Mouse (Mus musculus) intestine, embryonic 15.5 days (tissue): ENCODE measurements at regions not wholly inside any gene's neighbourhood (a gene's known extent, or its start where the extent isn't known, plus 50 kb on each side); places are given as distances from the start of the nearest gene placed in this dataset.

Experiments
- ATAC-seq: fragments of 200-750 bp; cut with Nextera tagmentation; 2 replicates; pipeline ENCODE4 v1.8.0; 2017; ENCODE audit warnings: moderate TSS enrichment, moderate library complexity
- H3K27ac ChIP-seq: fragments of 300-500 bp; sonication (generic); 2 replicates; pipeline ENCODE4 v1.5.1; 2015; ENCODE audit warnings: mild to moderate bottlenecking, inconsistent platforms
- H3K27me3 ChIP-seq: fragments of 300-500 bp; sonication (generic); replicated peaks from 2 replicates; pipeline ENCODE4 v1.6.1; 2015; ENCODE audit warnings: inconsistent platforms
- H3K36me3 ChIP-seq: fragments of 300-500 bp; sonication (generic); 2 replicates; pipeline ENCODE4 v1.6.1; 2015; ENCODE audit warnings: inconsistent platforms
- H3K4me1 ChIP-seq: fragments of 300-500 bp; sonication (generic); replicated peaks from 2 replicates; pipeline ENCODE4 v1.6.1; 2015; ENCODE audit warnings: inconsistent platforms
- H3K4me2 ChIP-seq: fragments of 300-500 bp; sonication (generic); replicated peaks from 2 replicates; pipeline ENCODE4 v1.6.1; 2015; ENCODE audit warnings: mild to moderate bottlenecking, inconsistent platforms
- H3K4me3 ChIP-seq: fragments of 300-500 bp; sonication (generic); replicated peaks from 2 replicates; pipeline ENCODE4 v1.5.1; 2015; ENCODE audit warnings: inconsistent platforms
- H3K9ac ChIP-seq: fragments of 300-500 bp; sonication (generic); 2 replicates; pipeline ENCODE4 v1.6.1; 2015; ENCODE audit warnings: inconsistent platforms
- H3K9me3 ChIP-seq: fragments of 300-500 bp; sonication (generic); 2 replicates; pipeline ENCODE4 v1.6.1; 2016; ENCODE audit warnings: inconsistent platforms
- WGBS: fragments of 180-500 bp; shearing (Covaris S2); methylation state at CpG from one replicate; pipeline ENCODE4 v1.1.7; 2015; 5-methylcytosine and 5-hydroxymethylcytosine counted together

GRCm38 (mm10) chr11:114212136-114212535, 145.3 kb upstream of the Sdk2 start:
- 56% methylated on average over 2 of the region's 2 CpGs for WGBS
- no peaks in the 10 kb centered on the region for H3K9me3 ChIP-seq
- H3K27me3 ChIP-seq, result no peaks in the 10 kb centered on the region
- H3K36me3 ChIP-seq, result no peaks in the 10 kb centered on the region
- ATAC-seq, result no peak
- no peak overlapping the region for H3K9ac ChIP-seq
- no peak overlapping the region for H3K4me2 ChIP-seq
- H3K27ac ChIP-seq, result no peak overlapping the region
- no peak overlapping the region for H3K4me3 ChIP-seq
- peaks cover 9% of the 10 kb centered on the region for H3K4me1 ChIP-seq

DNA sequence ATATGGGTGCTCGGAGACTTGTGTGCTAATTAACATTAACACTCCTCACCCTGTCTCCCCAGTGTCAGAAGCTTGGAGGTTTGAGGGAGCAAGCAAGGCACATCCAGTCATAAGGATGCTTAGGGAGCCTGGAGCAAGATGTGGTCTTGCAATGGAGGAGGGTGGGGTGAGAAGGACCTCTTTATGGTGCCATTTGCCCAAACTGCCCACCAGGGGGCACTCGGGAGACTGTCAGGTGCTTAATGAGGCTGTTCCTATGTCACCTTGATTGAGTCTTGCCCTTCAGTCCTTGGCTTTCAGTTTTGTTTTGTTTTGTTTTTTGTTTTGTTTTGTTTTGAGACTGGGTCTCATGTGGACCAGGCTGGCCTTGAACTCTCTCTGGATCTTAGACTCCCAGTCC, 138.3 kb upstream of the Sdk2 start:
- Histone ChIP-seq H3K27ac (no peak overlapping the region), H3K9ac (no peak overlapping the region), H3K4me1 (peaks cover 7% of the 10 kb centered on the region; the same call in 1 of the 2 replicates), H3K27me3 (no peaks in the 10 kb centered on the region), H3K4me2 (no peak overlapping the region), H3K9me3 (no peaks in the 10 kb centered on the region), H3K4me3 (no peak overlapping the region), H3K36me3 (no peaks in the 10 kb centered on the region)
- no peak for ATAC-seq
- WGBS, result 41% methylated on average over 2 of the region's 2 CpGs

- Histone ChIP-seq H3K4me1 (peaks cover 19% of the 10 kb centered on the region), H3K4me2 (no peak overlapping the region), H3K36me3 (no peaks in the 10 kb centered on the region), H3K27ac (no peak overlapping the region), H3K9ac (no peak overlapping the region), H3K27me3 (no peaks in the 10 kb centered on the region), H3K4me3 (no peak overlapping the region), H3K9me3 (no peaks in the 10 kb centered on the region)
- 48% methylated on average over 9 of the region's 9 CpGs for WGBS
- ATAC-seq, result no peak
Observed at GRCm38 (mm10) chr11:114203416-114203815, 136.6 kb upstream of the Sdk2 start.

DNA sequence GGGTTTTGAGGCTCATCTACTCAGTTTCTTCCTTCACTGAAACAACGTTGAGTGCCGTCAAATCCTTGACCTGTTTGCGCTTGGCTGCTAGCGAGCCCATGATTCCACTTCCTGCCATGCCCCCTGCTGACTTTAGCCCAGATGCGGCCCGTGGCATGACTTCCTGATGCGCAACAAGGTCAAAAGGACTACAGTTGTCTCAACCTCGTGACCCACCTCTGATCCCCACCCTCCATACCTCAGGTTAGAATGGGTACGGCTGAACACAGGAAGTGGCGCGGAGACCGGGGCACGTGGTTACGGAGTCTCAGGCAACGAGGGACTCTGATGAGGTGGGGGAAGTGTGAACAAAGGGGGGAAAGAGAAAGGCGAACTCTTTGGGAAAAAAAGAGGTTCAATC, 135.6 kb upstream of the Sdk2 start:
- ATAC-seq, result no peak
- whole genome bisulfite sequencing, result 86% methylated on average over 16 of the region's 16 CpGs
- H3K4me3 ChIP-seq, result no peak overlapping the region

DNA sequence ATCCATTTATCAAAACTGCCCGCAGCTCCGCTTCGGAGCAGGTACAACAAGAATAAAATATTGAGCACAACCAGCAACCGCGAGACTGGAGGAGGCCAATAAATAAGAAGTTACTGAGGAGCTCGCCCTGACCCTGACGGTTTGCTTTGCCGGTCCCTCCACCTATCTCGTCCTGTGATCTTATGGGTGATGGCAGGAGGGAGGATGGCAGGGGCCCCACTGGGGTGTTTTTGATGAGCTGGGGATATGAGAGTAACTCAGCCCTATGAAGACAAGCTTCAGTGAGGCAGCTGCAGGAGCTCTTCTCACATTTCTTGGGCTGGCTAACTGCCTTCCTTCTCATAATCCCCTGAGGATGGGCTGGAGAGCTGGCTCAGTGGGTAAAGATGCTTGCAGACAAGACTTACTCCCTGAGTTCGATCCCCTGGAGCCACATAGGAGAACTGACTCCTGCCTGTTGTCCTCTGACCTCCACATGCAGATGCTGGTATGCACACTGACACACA, 132.3 kb upstream of the Sdk2 start:
- H3K9ac ChIP-seq, result no peak overlapping the region
- no peak overlapping the region for H3K4me3 ChIP-seq
- H3K9me3 ChIP-seq, result no peaks in the 10 kb centered on the region
- H3K27me3 ChIP-seq, result no peaks in the 10 kb centered on the region
- peaks cover 19% of the 10 kb centered on the region for H3K4me1 ChIP-seq
- peak overlapping the region; percentile 90 for H3K27ac ChIP-seq
- no peak for ATAC-seq
- 38% methylated on average over 10 of the region's 10 CpGs for WGBS
- H3K36me3 ChIP-seq, result no peaks in the 10 kb centered on the region
- H3K4me2 ChIP-seq, result peak overlapping the region; percentile 51

More for the DNA sequence above, 135.6 kb upstream of the Sdk2 start:
- H3K4me2 ChIP-seq, result no peak overlapping the region
- H3K9ac ChIP-seq, result no peak overlapping the region
- H3K9me3 ChIP-seq, result no peaks in the 10 kb centered on the region
- H3K27me3 ChIP-seq, result no peaks in the 10 kb centered on the region
- H3K36me3 ChIP-seq, result no peaks in the 10 kb centered on the region
- H3K27ac ChIP-seq, result no peak overlapping the region
- peaks cover 19% of the 10 kb centered on the region for H3K4me1 ChIP-seq

DNA sequence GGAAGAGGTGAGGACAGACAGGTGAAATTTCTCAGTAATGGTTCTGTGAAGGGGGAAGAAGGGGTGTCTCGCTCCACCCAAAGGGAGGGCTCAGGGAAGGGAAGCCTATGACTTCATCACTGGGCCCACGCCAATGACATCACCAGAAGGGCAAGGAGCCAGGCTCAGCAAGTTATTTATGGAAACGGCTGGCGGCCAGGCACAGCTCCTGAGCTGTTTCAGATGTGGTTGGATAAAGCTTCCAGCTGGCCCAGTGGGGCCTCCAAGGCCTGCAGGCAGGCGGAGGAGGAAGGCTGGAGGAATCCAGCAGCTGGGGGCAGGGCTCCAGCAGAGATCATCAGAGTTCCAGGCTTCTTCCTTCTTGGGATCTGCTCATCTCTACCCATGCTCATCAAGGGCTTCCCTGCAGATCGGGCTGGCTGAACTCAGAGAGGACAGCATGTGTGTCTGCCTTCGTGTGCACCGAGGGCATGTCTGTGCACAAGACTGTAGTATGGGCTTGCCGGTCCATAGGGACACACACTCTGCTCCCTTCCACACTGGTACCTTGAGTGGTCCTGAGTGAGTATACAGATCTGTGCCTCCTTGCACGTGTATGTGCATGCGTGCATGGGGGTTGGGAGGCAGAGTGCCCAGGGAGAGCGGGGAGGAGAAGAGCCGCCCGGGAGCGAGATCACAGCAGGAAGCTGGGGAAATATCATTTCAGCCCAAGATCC, 131.6 kb upstream of the Sdk2 start:
- Histone ChIP-seq H3K36me3 (no peaks in the 10 kb centered on the region), H3K4me1 (peaks cover 15% of the 10 kb centered on the region), H3K4me3 (0 out of 2 replicates have a peak overlapping the region, but pooled peaks have one; percentile 10), H3K27me3 (no peaks in the 10 kb centered on the region), H3K4me2 (peak overlapping the region; percentile 51), H3K9ac (no peak overlapping the region), H3K27ac (peak overlapping the region; percentile 90), H3K9me3 (no peaks in the 10 kb centered on the region)
- peak; percentile 98 for ATAC-seq
- 25% methylated on average over 15 of the region's 15 CpGs for whole genome bisulfite sequencing

GRCm38 (mm10) chr11:114195291-114195690, 128.4 kb upstream of the Sdk2 start:
- no peaks in the 10 kb centered on the region for H3K36me3 ChIP-seq
- 95% methylated on average over 2 of the region's 2 CpGs for WGBS
- H3K4me1 ChIP-seq, result peaks cover 12% of the 10 kb centered on the region
- no peak overlapping the region for H3K4me3 ChIP-seq
- H3K4me2 ChIP-seq, result no peak overlapping the region
- no peak overlapping the region for H3K27ac ChIP-seq
- H3K9ac ChIP-seq, result no peak overlapping the region
- ATAC-seq, result no peak
- H3K27me3 ChIP-seq, result no peaks in the 10 kb centered on the region
- no peaks in the 10 kb centered on the region for H3K9me3 ChIP-seq

- no peaks in the 10 kb centered on the region for H3K9me3 ChIP-seq
- ATAC-seq, result no peak
- 59% methylated on average over 16 of the region's 16 CpGs for WGBS
- H3K36me3 ChIP-seq, result no peaks in the 10 kb centered on the region
- no peak overlapping the region for H3K27ac ChIP-seq
- H3K4me2 ChIP-seq, result no peak overlapping the region
- peaks cover 7% of the 10 kb centered on the region for H3K4me1 ChIP-seq
- H3K4me3 ChIP-seq, result no peak overlapping the region
- no peaks in the 10 kb centered on the region for H3K27me3 ChIP-seq
- no peak overlapping the region for H3K9ac ChIP-seq
Observed at GRCm38 (mm10) chr11:114194055-114194706, 127.3 kb upstream of the Sdk2 start.

GRCm38 (mm10) chr11:114193018-114193417, 126.2 kb upstream of the Sdk2 start:
- H3K9ac ChIP-seq, result no peak overlapping the region
- no peaks in the 10 kb centered on the region for H3K9me3 ChIP-seq
- no peaks in the 10 kb centered on the region for H3K4me1 ChIP-seq
- WGBS, result 88% methylated on average over 7 of the region's 7 CpGs
- H3K36me3 ChIP-seq, result no peaks in the 10 kb centered on the region
- H3K4me3 ChIP-seq, result no peak overlapping the region
- ATAC-seq, result no peak
- H3K27me3 ChIP-seq, result no peaks in the 10 kb centered on the region
- H3K4me2 ChIP-seq, result no peak overlapping the region
- no peak overlapping the region for H3K27ac ChIP-seq

DNA sequence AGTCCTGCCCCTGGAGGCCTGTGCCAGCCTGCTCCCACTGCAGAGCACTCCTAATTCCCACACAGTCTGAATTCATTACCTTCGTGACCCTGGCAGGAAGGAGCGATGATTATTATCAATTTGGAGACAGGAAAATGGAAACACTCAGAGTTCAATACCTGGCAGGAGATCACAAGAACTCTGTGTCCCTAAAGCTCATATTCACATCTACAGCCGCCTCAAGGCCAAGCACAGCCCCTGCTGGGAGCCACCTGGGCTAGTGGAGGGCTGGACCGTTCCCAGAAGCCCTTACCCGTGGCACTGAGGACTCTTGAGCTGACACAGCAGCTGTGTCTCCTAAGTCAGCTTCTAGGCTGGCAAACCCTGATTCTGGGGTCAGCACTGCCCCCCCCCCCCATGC, 124.8 kb upstream of the Sdk2 start:
- Histone ChIP-seq H3K4me1 (no peaks in the 10 kb centered on the region), H3K27ac (no peak overlapping the region), H3K36me3 (no peaks in the 10 kb centered on the region), H3K4me3 (no peak overlapping the region), H3K27me3 (no peaks in the 10 kb centered on the region), H3K4me2 (no peak overlapping the region), H3K9ac (no peak overlapping the region), H3K9me3 (no peaks in the 10 kb centered on the region)
- 64% methylated on average over 5 of the region's 5 CpGs for WGBS
- no peak for ATAC-seq

DNA sequence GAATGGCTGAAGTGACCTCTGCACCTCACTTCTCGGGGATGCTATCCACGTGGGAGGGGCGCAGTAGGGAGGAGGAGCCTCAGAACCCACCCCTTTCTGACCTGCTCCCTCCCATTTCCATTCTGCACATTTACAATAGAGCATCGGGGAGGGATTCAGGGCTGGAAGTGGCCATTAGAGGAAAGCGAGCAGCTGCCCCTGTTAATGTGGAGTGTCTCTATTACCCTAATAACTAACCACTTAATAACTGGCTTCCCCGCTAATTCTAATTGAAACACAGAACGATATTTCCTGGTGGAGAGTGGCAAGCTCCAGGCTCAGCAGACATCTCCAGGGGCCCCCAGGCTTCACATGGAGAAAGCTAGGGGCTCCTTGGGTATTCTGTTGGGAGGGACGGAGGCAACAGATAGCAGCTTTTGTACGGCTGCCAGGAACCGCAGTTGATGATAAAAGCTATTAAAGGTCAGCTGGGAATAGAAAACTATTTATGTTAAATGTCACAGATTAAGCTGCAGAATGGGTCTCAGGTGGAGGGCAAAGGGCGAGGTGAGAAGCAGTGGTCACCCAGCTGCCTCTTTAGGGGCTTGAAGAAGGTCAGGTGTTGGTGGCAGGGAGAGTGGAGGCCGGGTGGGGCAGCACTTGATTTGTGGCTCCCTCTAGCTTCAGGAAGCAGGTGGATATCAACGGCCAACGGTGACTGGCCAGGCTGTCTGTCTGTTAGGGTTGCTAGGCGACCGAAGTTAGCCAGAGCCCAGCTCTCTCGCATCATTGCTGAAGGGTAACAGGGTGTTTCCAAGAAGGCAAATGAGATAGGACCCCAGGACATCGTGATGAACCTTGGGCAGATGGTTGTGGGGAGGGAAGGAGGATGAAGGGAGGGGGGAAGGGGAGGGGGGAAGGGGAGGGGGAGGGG, 118.4 kb upstream of the Sdk2 start:
- ATAC-seq, result peak; percentile 69
- Histone ChIP-seq H3K27me3 (no peaks in the 10 kb centered on the region), H3K4me2 (0 out of 2 replicates have a peak overlapping the region, but pooled peaks have one; percentile 9), H3K27ac (no peak overlapping the region), H3K9ac (no peak overlapping the region), H3K4me3 (no peak overlapping the region), H3K9me3 (no peaks in the 10 kb centered on the region), H3K36me3 (no peaks in the 10 kb centered on the region), H3K4me1 (peaks cover 3% of the 10 kb centered on the region)
- 40% methylated on average over 18 of the region's 18 CpGs for WGBS

DNA sequence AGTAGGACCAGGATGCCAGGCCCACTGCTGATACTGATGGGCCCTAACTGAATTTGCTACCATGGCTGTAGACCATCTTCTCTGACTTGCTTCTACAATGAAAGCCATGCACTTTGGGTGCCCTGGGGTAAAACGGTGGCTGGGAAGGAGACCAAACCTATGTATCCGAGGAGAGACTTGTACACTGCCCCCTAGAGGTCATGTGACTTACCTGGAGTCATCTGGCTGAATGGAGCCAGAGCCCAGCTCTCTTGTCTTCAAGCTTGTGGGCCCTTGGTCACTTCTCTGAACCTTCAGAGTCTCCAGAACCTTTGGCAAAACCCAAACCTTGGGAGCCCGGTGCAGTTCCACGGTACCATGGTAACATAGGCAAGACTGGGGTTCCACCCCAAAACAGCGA, 117.6 kb upstream of the Sdk2 start:
- Histone ChIP-seq H3K4me2 (no peak overlapping the region), H3K4me3 (no peak overlapping the region), H3K9me3 (no peaks in the 10 kb centered on the region), H3K4me1 (peaks cover 3% of the 10 kb centered on the region), H3K9ac (no peak overlapping the region), H3K36me3 (no peaks in the 10 kb centered on the region), H3K27ac (no peak overlapping the region), H3K27me3 (no peaks in the 10 kb centered on the region)
- ATAC-seq, result no peak
- WGBS, result 82% methylated on average over 5 of the region's 5 CpGs
